Mouse (Mus musculus) CH12.LX (cell line): ENCODE measurements at regions not wholly inside any gene's neighbourhood (a gene's known extent, or its start where the extent isn't known, plus 50 kb on each side); places are given as distances from the start of the nearest gene placed in this dataset.

Experiments used
- CTCF ChIP-seq, 2 experiments: IDR thresholded peaks in 1 of 2; conservative IDR thresholded peaks in 1 of 2; 2 replicates each; pipeline ENCODE4 v1.5.1; 2011 to 2012; ENCODE audit warnings: low read depth in 2 of 2, low read length in 2 of 2, improper control_type of control experiment in 1 of 2, inconsistent platforms in 1 of 2, mild to moderate bottlenecking in 1 of 2, moderate library complexity in 1 of 2
- E2F4 ChIP-seq: IDR thresholded peaks from 2 replicates; pipeline ENCODE4 v1.6.1; 2011; ENCODE audit warnings: low read depth, low read length, improper control_type of control experiment; ENCODE audit not compliant: insufficient replicate concordance
- EP300 ChIP-seq: IDR thresholded peaks from 2 replicates; pipeline ENCODE4 v1.6.1; 2011; ENCODE audit warnings: low read length, improper control_type of control experiment
- HCFC1 ChIP-seq: IDR thresholded peaks from 2 replicates; pipeline ENCODE4 v1.6.1; 2012; ENCODE audit warnings: low read depth, mild to moderate bottlenecking, inconsistent platforms, low read length, improper control_type of control experiment
- RAD21 ChIP-seq: IDR thresholded peaks from 2 replicates; pipeline ENCODE4 v1.6.1; 2011; ENCODE audit warnings: low read depth, mild to moderate bottlenecking, low read length, improper control_type of control experiment, moderate library complexity
- ZNF384 ChIP-seq: IDR thresholded peaks from 2 replicates; pipeline ENCODE4 v1.6.1; 2012; ENCODE audit warnings: low read depth, low read length, improper control_type of control experiment, inconsistent platforms

- no peak for TF ChIP-seq ZNF384
- TF ChIP-seq E2F4 = no peak
- TF ChIP-seq RAD21 = no peak
- no peak for TF ChIP-seq CTCF (conservative IDR thresholded peaks at IDR 0.05 in 1 of 2, IDR thresholded peaks at IDR 0.05 in 1 of 2; ENCODE audit: low read depth in 2 of 2, low read length in 2 of 2)
- no peak for TF ChIP-seq HCFC1
- no peak for TF ChIP-seq EP300
Measured at GRCm38 (mm10) chr1:186494411-186494783, 211.4 kb downstream of the Tgfb2 start.
